Mouse (Mus musculus) brain, embryonic 14.5 days (tissue): ENCODE measurements around the gene Slc38a4.

ENCODE experiments used
- CTCF ChIP-seq: fragments of 200-500 bp; IDR thresholded peaks from 2 replicates; pipeline ENCODE4 v1.5.1; 2012; ENCODE audit warnings: inconsistent platforms, mild to moderate bottlenecking, moderate library complexity, borderline replicate concordance; ENCODE audit not compliant: insufficient read depth, insufficient read length; ENCODE audit errors: extremely low read depth
- POLR2A ChIP-seq: fragments of 200-500 bp; IDR thresholded peaks from 2 replicates; pipeline ENCODE4 v1.6.1; 2012; ENCODE audit warnings: mild to moderate bottlenecking, inconsistent platforms, borderline replicate concordance; ENCODE audit not compliant: poor library complexity, insufficient read depth, insufficient read length, severe bottlenecking; ENCODE audit errors: extremely low read depth

- TF ChIP-seq CTCF = no peak
- TF ChIP-seq POLR2A = no peak
Measured at GRCm38 (mm10) chr15:97022213-97022612, 33.5 kb downstream of the Slc38a4 start.
